Mouse (Mus musculus): Measurements from ENCODE around the gene Atp5d. TPM values are rescaled to one million over a fixed set of nuclear protein-coding genes. Genes with fewer than 3 reads are reported as not detected.
A peak's percentile ranks its signal among the peaks of the same experiment; 100 is the strongest.

Gene Atp5d
- total RNA-seq, 1 experiment: 226 TPM

- peaks cover 2 to 15% of the 10 kb centered on the region in 2 experiments; a peak in 2 of 4 replicates for H3K4me1 ChIP-seq (ENCODE audit: control insufficient read depth in 2 of 2, insufficient read depth in 2 of 2, low read length in 2 of 2, poor library complexity in 1 of 2)
- H3K27ac ChIP-seq (ENCODE audit: insufficient read depth, low read depth, low read length, poor library complexity, severe bottlenecking): no peak overlapping the region
- H3K4me3 ChIP-seq (ENCODE audit: insufficient read depth in 1 of 2, low read depth in 1 of 2, low read length in 2 of 2, poor library complexity in 1 of 2, severe bottlenecking in 1 of 2): no peak overlapping the region
- H3K9me3 ChIP-seq (ENCODE audit: control insufficient read depth, insufficient read depth, low read depth, low read length): no peaks in the 10 kb centered on the region
- no peak for TF ChIP-seq ZNF384 (IDR thresholded peaks at IDR 0.05; ENCODE audit: low read depth, low read length)
- no peak for TF ChIP-seq ZC3H11A (IDR thresholded peaks at IDR 0.05; ENCODE audit: borderline replicate concordance, low read depth, low read length)
- TF ChIP-seq MAFK (IDR thresholded peaks at IDR 0.05; ENCODE audit: insufficient read depth, low read depth, low read length): no peak
- no peak for TF ChIP-seq CHD2 (IDR thresholded peaks at IDR 0.05; ENCODE audit: low read depth, low read length)
- no peak for TF ChIP-seq HCFC1 (IDR thresholded peaks at IDR 0.05; ENCODE audit: borderline replicate concordance, insufficient read depth, low read length)
- H3K9ac ChIP-seq (ENCODE audit: insufficient read depth, low read depth, low read length, poor library complexity, severe bottlenecking): no peak overlapping the region
- in situ Hi-C loops (cut with MboI; ENCODE audit: low sequenced_read_pairs in 2 of 2, unreplicated experiment in 2 of 2): loop anchor here (10.0 kb wide), 2 partner anchors 71 to 201 kb away; partner anchors contain the start of gene Ndufs7 (in 1 of the 2)
- H3K36me3 ChIP-seq (ENCODE audit: control insufficient read depth, insufficient read depth, low read length, poor library complexity, severe bottlenecking): peaks cover 24% of the 10 kb centered on the region
- no peak for DNase-seq (ENCODE audit: low read depth, low spot score)
These were observed 35.7 kb downstream of the Atp5d start for GRCm38 (mm10) chr10:80173955-80174640.

GRCm38 (mm10) chr10:80174705-80175104 is 36.3 kb downstream of the Atp5d start:
- Histone ChIP-seq H3K4me1 (ENCODE audit: control insufficient read depth in 2 of 2, insufficient read depth in 2 of 2, low read length in 2 of 2, poor library complexity in 1 of 2) (peaks cover 2 to 15% of the 10 kb centered on the region in 2 experiments; a peak in 2 of 4 replicates), H3K36me3 (ENCODE audit: control insufficient read depth, insufficient read depth, low read length, poor library complexity, severe bottlenecking) (peaks cover 23% of the 10 kb centered on the region), H3K4me3 (ENCODE audit: insufficient read depth in 1 of 2, low read depth in 1 of 2, low read length in 2 of 2, poor library complexity in 1 of 2, severe bottlenecking in 1 of 2) (no peak overlapping the region), H3K9ac (ENCODE audit: insufficient read depth, low read depth, low read length, poor library complexity, severe bottlenecking) (no peak overlapping the region), H3K27ac (ENCODE audit: insufficient read depth, low read depth, low read length, poor library complexity, severe bottlenecking) (no peak overlapping the region), H3K9me3 (ENCODE audit: control insufficient read depth, insufficient read depth, low read depth, low read length) (no peaks in the 10 kb centered on the region)
- no peak for DNase-seq (ENCODE audit: low read depth, low spot score)
- TF ChIP-seq MAFK (IDR thresholded peaks at IDR 0.05; ENCODE audit: insufficient read depth, low read depth, low read length): no peak
- no peak for TF ChIP-seq ZNF384 (IDR thresholded peaks at IDR 0.05; ENCODE audit: low read depth, low read length)
- TF ChIP-seq CHD2 (IDR thresholded peaks at IDR 0.05; ENCODE audit: low read depth, low read length): no peak
- TF ChIP-seq ZC3H11A (IDR thresholded peaks at IDR 0.05; ENCODE audit: borderline replicate concordance, low read depth, low read length): no peak
- TF ChIP-seq HCFC1 (IDR thresholded peaks at IDR 0.05; ENCODE audit: borderline replicate concordance, insufficient read depth, low read length): no peak
- in situ Hi-C loops (cut with MboI; ENCODE audit: low sequenced_read_pairs in 2 of 2, unreplicated experiment in 2 of 2): loop anchor here (5.0 to 10.0 kb wide), 3 partner anchors 70 to 200 kb away; partner anchors contain the start of gene Ndufs7 (in 2 of the 2)

- peaks cover 13% of the 10 kb centered on the region for H3K36me3 ChIP-seq (ENCODE audit: control insufficient read depth, insufficient read depth, low read length, poor library complexity, severe bottlenecking)
- H3K9ac ChIP-seq (ENCODE audit: insufficient read depth, low read depth, low read length, poor library complexity, severe bottlenecking): no peak overlapping the region
- H3K27ac ChIP-seq (ENCODE audit: insufficient read depth, low read depth, low read length, poor library complexity, severe bottlenecking): no peak overlapping the region
- TF ChIP-seq ZC3H11A (IDR thresholded peaks at IDR 0.05; ENCODE audit: borderline replicate concordance, low read depth, low read length): peak; percentile 12; the same call in 1 of the 2 replicates
- TF ChIP-seq ZNF384 (IDR thresholded peaks at IDR 0.05; ENCODE audit: low read depth, low read length): no peak
- no peak for TF ChIP-seq HCFC1 (IDR thresholded peaks at IDR 0.05; ENCODE audit: borderline replicate concordance, insufficient read depth, low read length)
- no peak overlapping the region for H3K4me3 ChIP-seq (ENCODE audit: insufficient read depth in 1 of 2, low read depth in 1 of 2, low read length in 2 of 2, poor library complexity in 1 of 2, severe bottlenecking in 1 of 2)
- in situ Hi-C loops (cut with MboI; ENCODE audit: low sequenced_read_pairs in 2 of 2, unreplicated experiment in 2 of 2): loop anchor here (5.0 to 10.0 kb wide), 3 partner anchors 69 to 199 kb away; partner anchors contain the start of gene Ndufs7 (in 2 of the 2)
- H3K4me1 ChIP-seq (ENCODE audit: control insufficient read depth in 2 of 2, insufficient read depth in 2 of 2, low read length in 2 of 2, poor library complexity in 1 of 2): peaks cover 2 to 8% of the 10 kb centered on the region in 2 experiments; a peak in 2 of 4 replicates
- no peak for DNase-seq (ENCODE audit: low read depth, low spot score)
- no peaks in the 10 kb centered on the region for H3K9me3 ChIP-seq (ENCODE audit: control insufficient read depth, insufficient read depth, low read depth, low read length)
These were observed 37.3 kb downstream of the Atp5d start for GRCm38 (mm10) chr10:80175536-80176269.

GRCm38 (mm10) chr10:80176270-80176834 is 37.9 kb downstream of the Atp5d start:
- no peak for DNase-seq (ENCODE audit: low read depth, low spot score)
- TF ChIP-seq CHD2 (IDR thresholded peaks at IDR 0.05; ENCODE audit: low read depth, low read length) (no peak), HCFC1 (IDR thresholded peaks at IDR 0.05; ENCODE audit: borderline replicate concordance, insufficient read depth, low read length) (no peak), ZC3H11A (IDR thresholded peaks at IDR 0.05; ENCODE audit: borderline replicate concordance, low read depth, low read length) (no peak)
- Histone ChIP-seq H3K36me3 (ENCODE audit: control insufficient read depth, insufficient read depth, low read length, poor library complexity, severe bottlenecking) (peaks cover 8% of the 10 kb centered on the region), H3K27ac (ENCODE audit: insufficient read depth, low read depth, low read length, poor library complexity, severe bottlenecking) (no peak overlapping the region), H3K4me1 (ENCODE audit: control insufficient read depth in 2 of 2, insufficient read depth in 2 of 2, low read length in 2 of 2, poor library complexity in 1 of 2) (0 out of 4 replicates have a peak, but pooled peaks cover 0 to 5% of the 10 kb centered on the region in 2 experiments), H3K9me3 (ENCODE audit: control insufficient read depth, insufficient read depth, low read depth, low read length) (no peaks in the 10 kb centered on the region), H3K4me3 (ENCODE audit: insufficient read depth in 1 of 2, low read depth in 1 of 2, low read length in 2 of 2, poor library complexity in 1 of 2, severe bottlenecking in 1 of 2) (no peak overlapping the region), H3K9ac (ENCODE audit: insufficient read depth, low read depth, low read length, poor library complexity, severe bottlenecking) (no peak overlapping the region)
- in situ Hi-C loops (cut with MboI; ENCODE audit: low sequenced_read_pairs in 2 of 2, unreplicated experiment in 2 of 2): loop anchor here (5.0 to 10.0 kb wide), 3 partner anchors 68 to 198 kb away; partner anchors contain the start of gene Ndufs7 (in 2 of the 2)
